Mouse (Mus musculus): ENCODE results near the gene Pigm. TPM values are rescaled to one million over a fixed set of nuclear protein-coding genes. Genes with fewer than 3 reads are reported as not detected.

Pigm gene
- polyA plus RNA-seq, 1 experiment from 2014 or later, result 1.7 TPM

GRCm38 (mm10) chr1:172414231-172414585 lies 37.9 kb downstream of the Pigm start:
- no peak for ATAC-seq (ENCODE audit: insufficient read depth)
- Histone ChIP-seq H3K4me3 (replicated peaks) (no peak overlapping the region), H3K4me1 (replicated peaks) (no peaks in the 10 kb centered on the region), H3K4me2 (no peak overlapping the region), H3K9me3 (replicated peaks) (no peaks in the 10 kb centered on the region), H3K36me3 (replicated peaks) (no peaks in the 10 kb centered on the region), H3K27ac (replicated peaks) (no peak overlapping the region), H3K9ac (no peak overlapping the region), H3K27me3 (no peaks in the 10 kb centered on the region)
- 63% methylated on average over 6 of the region's 6 CpGs for WGBS (ENCODE audit: insufficient replicate concordance)

DNA sequence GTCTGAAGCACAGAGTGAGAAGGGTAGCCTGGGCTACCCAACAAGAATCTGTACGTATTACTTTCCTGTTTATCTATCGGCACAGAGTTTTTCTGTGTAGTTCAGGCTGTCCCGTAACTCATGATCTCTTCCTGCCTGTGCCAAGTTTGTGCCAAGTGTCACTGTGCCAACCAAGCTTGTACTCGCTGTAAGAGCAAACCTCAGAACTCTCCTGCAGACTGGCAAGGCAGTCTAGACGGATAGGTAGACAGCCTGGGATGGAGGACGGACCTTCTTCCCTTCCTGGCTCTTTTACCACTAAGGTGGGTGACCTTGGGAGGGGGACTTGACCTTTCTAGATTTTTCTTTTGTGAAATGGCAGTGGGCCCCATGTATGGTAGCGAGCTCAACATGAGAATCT lies 38.7 kb downstream of the Pigm start:
- no peak overlapping the region for H3K4me2 ChIP-seq
- H3K27ac ChIP-seq (replicated peaks), result no peak overlapping the region
- H3K4me1 ChIP-seq (replicated peaks), result no peaks in the 10 kb centered on the region
- no peak overlapping the region for H3K9ac ChIP-seq
- H3K36me3 ChIP-seq (replicated peaks), result no peaks in the 10 kb centered on the region
- no peaks in the 10 kb centered on the region for H3K9me3 ChIP-seq (replicated peaks)
- WGBS (ENCODE audit: insufficient replicate concordance), result 62% methylated on average over 7 of the region's 7 CpGs
- H3K27me3 ChIP-seq, result no peaks in the 10 kb centered on the region
- no peak overlapping the region for H3K4me3 ChIP-seq (replicated peaks)
- no peak for ATAC-seq (ENCODE audit: insufficient read depth)

DNA sequence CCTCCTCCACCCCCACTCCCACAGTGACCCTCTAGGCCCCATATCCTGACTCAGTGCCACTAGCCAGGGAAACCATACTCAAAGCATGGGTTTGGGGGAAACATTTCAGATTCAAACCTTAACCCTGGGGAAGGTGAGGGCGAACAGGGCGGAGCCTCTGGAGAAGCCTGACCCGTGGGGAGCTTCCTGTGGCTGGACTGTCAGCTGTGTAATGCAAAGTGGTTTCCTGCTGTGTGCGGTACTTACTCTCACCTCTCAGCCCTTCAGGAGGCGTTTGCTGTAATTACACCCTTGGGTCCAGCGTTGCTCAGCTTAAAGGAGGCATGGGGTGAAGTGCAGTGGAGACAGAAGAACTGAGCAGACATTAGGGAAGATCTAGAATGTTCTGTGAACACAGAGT lies 41.8 kb downstream of the Pigm start:
- Histone ChIP-seq H3K4me2 (no peak overlapping the region), H3K27me3 (no peaks in the 10 kb centered on the region), H3K27ac (replicated peaks) (no peak overlapping the region), H3K4me1 (replicated peaks) (no peaks in the 10 kb centered on the region), H3K36me3 (replicated peaks) (no peaks in the 10 kb centered on the region), H3K4me3 (replicated peaks) (no peak overlapping the region), H3K9ac (no peak overlapping the region), H3K9me3 (replicated peaks) (no peaks in the 10 kb centered on the region)
- 11% methylated on average over 6 of the region's 6 CpGs for WGBS (ENCODE audit: insufficient replicate concordance)
- no peak for ATAC-seq (ENCODE audit: insufficient read depth)

DNA sequence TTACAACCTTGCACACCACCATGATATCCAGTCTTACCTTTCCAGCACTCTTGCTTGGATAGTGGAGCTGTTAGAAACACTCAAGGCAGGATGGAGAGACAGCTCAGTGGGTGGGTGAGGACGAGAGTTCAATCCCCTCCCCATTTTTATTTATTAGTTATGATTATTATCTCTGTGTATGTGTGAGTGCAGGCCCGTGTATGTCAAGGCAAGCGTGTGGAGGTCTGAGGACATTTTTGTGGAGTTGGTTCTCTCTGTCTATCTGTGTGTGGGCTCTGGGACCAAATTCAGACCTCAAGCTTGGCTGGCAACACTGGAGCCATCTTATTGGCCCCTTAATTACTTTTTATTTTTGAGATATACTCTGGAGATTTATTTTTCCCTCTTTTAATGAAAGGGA lies 42.3 kb downstream of the Pigm start:
- Histone ChIP-seq H3K27me3 (no peaks in the 10 kb centered on the region), H3K4me2 (no peak overlapping the region), H3K27ac (replicated peaks) (no peak overlapping the region), H3K36me3 (replicated peaks) (no peaks in the 10 kb centered on the region), H3K4me3 (replicated peaks) (no peak overlapping the region), H3K9me3 (replicated peaks) (no peaks in the 10 kb centered on the region), H3K9ac (no peak overlapping the region), H3K4me1 (replicated peaks) (no peaks in the 10 kb centered on the region)
- WGBS (ENCODE audit: insufficient replicate concordance), result 47% methylated on average over 3 of the region's 3 CpGs
- ATAC-seq (ENCODE audit: insufficient read depth), result no peak

- no peaks in the 10 kb centered on the region for H3K9me3 ChIP-seq (replicated peaks)
- H3K27me3 ChIP-seq, result no peaks in the 10 kb centered on the region
- no peak overlapping the region for H3K4me2 ChIP-seq
- no peaks in the 10 kb centered on the region for H3K4me1 ChIP-seq (replicated peaks)
- H3K36me3 ChIP-seq (replicated peaks), result no peaks in the 10 kb centered on the region
- 62% methylated on average over 6 of the region's 6 CpGs for WGBS (ENCODE audit: insufficient replicate concordance)
- ATAC-seq (ENCODE audit: insufficient read depth), result no peak
- no peak overlapping the region for H3K27ac ChIP-seq (replicated peaks)
- H3K4me3 ChIP-seq (replicated peaks), result no peak overlapping the region
- no peak overlapping the region for H3K9ac ChIP-seq
Measured at GRCm38 (mm10) chr1:172420181-172420580, 43.8 kb downstream of the Pigm start.

DNA sequence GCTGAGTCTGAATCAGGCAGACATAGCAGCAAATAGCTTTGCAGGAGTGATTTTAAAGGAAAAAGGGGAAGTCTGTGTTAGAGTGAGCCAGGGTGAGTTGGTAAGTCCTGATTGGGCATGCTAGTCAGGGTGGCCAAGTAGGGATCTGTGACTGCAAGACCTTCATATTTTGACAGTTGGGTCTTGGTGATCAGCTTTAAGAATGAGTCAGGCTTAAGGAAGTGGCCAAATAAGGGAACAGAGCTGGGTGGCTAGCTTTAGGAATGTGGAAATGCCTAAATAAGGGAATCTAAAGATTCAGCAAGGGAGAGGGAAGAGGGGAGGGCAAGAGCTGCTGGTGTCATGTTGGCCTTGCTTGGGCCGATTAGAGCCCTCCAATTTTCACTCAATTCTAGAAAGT lies 47.0 kb downstream of the Pigm start:
- Histone ChIP-seq H3K27me3 (no peaks in the 10 kb centered on the region), H3K27ac (replicated peaks) (no peak overlapping the region), H3K9ac (no peak overlapping the region), H3K36me3 (replicated peaks) (no peaks in the 10 kb centered on the region), H3K4me1 (replicated peaks) (no peaks in the 10 kb centered on the region), H3K4me2 (no peak overlapping the region), H3K4me3 (replicated peaks) (no peak overlapping the region), H3K9me3 (replicated peaks) (no peaks in the 10 kb centered on the region)
- ATAC-seq (ENCODE audit: insufficient read depth), result no peak
- WGBS (ENCODE audit: insufficient replicate concordance), result 23% methylated on average over 1 of the region's 1 CpGs

DNA sequence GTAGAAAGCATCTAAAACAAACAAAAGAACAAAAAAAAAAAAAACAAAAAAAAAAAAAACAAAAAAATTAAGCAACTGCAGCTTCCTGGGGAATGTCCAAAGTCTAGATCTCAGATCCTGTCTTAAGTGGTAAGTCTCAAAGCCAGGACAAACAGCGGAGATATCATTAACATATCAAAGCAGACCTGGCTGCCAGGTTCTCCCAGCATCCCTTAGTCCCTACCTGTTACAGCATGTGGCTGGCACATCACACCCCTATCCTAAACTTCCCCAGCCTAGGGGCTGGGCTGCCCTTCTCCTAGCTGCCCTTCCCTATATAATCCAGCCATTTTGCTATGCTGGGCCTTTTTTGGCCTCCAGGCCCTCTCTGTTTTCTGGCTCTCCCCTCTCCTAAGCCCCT lies 50.1 kb downstream of the Pigm start:
- H3K4me2 ChIP-seq, result no peak overlapping the region
- H3K9ac ChIP-seq, result no peak overlapping the region
- no peaks in the 10 kb centered on the region for H3K4me1 ChIP-seq (replicated peaks)
- no peaks in the 10 kb centered on the region for H3K27me3 ChIP-seq
- WGBS (ENCODE audit: insufficient replicate concordance), result 55% methylated on average over 1 of the region's 1 CpGs
- no peaks in the 10 kb centered on the region for H3K9me3 ChIP-seq (replicated peaks)
- H3K4me3 ChIP-seq (replicated peaks), result no peak overlapping the region
- H3K27ac ChIP-seq (replicated peaks), result no peak overlapping the region
- no peak for ATAC-seq (ENCODE audit: insufficient read depth)
- no peaks in the 10 kb centered on the region for H3K36me3 ChIP-seq (replicated peaks)

DNA sequence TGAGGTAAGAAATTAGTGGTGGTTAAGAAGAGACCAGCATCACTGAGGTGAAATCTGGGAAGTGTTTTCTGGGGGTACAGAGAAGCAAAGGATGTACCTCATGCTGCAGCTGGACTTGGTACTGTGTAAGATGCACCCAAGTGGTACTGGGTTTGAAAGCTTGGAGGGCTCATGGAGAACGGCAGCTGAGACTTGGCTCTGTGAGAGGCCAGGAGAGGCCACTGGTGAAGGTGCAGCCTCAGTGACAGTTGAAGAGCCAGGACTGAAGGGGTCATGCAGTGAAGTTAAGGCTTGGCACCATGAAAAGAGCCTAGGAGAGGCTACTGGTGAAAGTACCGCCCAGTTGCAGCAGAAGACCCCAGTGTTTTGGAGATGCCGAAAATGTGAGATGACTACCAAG lies 51.5 kb downstream of the Pigm start:
- Histone ChIP-seq H3K27me3 (no peaks in the 10 kb centered on the region), H3K36me3 (replicated peaks) (no peaks in the 10 kb centered on the region), H3K4me1 (replicated peaks) (no peaks in the 10 kb centered on the region), H3K9me3 (replicated peaks) (no peaks in the 10 kb centered on the region), H3K27ac (replicated peaks) (no peak overlapping the region), H3K4me2 (no peak overlapping the region), H3K9ac (no peak overlapping the region), H3K4me3 (replicated peaks) (no peak overlapping the region)
- 62% methylated on average over 3 of the region's 3 CpGs for WGBS (ENCODE audit: insufficient replicate concordance)
- ATAC-seq (ENCODE audit: insufficient read depth), result no peak

DNA sequence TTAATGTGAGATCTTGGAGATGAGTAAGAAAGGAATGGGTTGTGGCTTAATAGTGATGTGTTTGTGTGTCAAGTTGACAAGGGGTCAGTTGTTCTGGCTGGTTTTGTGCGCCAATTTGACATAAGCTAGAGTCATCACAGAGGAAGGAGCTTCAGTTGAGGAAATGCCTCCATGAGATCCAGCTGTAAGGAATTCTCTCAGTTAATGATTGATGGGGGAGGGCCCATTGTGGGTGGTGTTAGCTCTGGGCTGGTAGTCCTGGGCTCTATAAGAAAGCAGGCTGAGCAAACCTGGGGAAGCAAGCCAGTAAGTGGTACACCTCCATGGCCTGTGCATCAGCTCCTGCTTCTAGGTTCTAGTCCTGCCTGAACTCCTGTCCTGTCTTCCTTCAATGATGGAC lies 52.3 kb downstream of the Pigm start:
- Histone ChIP-seq H3K9ac (no peak overlapping the region), H3K9me3 (replicated peaks) (no peaks in the 10 kb centered on the region), H3K36me3 (replicated peaks) (no peaks in the 10 kb centered on the region), H3K4me1 (replicated peaks) (no peaks in the 10 kb centered on the region), H3K4me3 (replicated peaks) (no peak overlapping the region), H3K27me3 (no peaks in the 10 kb centered on the region), H3K4me2 (no peak overlapping the region), H3K27ac (replicated peaks) (no peak overlapping the region)
- ATAC-seq (ENCODE audit: insufficient read depth), result no peak
- 55% methylated on average over 1 of the region's 1 CpGs for WGBS (ENCODE audit: insufficient replicate concordance)

DNA sequence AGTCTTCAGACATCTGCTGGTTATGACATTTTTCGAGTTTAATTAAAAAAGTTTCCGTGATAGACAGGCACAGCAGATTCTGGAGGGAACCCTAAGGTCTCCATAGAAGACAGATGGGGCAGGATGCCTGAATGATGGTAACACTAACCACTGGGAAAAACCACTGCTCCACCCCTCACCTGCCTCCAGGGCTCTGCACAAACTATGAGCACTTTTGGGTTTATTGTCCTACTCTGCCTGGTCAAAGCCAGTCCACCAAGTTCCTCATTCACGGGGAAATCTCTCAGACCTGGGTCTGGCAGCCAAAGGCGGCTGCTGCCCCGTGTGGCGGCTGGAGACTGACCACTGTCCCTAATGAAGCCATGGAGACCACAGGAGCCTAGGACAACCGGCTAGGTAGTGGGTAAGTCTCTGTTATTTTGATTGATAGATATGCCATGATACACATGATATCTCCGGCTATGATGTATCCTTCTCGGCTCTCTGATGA lies 54.4 kb downstream of the Pigm start:
- no peak overlapping the region for H3K4me2 ChIP-seq
- no peaks in the 10 kb centered on the region for H3K9me3 ChIP-seq (replicated peaks)
- WGBS (ENCODE audit: insufficient replicate concordance), result 40% methylated on average over 9 of the region's 9 CpGs
- no peaks in the 10 kb centered on the region for H3K27me3 ChIP-seq
- no peak overlapping the region for H3K9ac ChIP-seq
- no peak for ATAC-seq (ENCODE audit: insufficient read depth)
- no peaks in the 10 kb centered on the region for H3K4me1 ChIP-seq (replicated peaks)
- no peak overlapping the region for H3K4me3 ChIP-seq (replicated peaks)
- no peak overlapping the region for H3K27ac ChIP-seq (replicated peaks)
- no peaks in the 10 kb centered on the region for H3K36me3 ChIP-seq (replicated peaks)

DNA sequence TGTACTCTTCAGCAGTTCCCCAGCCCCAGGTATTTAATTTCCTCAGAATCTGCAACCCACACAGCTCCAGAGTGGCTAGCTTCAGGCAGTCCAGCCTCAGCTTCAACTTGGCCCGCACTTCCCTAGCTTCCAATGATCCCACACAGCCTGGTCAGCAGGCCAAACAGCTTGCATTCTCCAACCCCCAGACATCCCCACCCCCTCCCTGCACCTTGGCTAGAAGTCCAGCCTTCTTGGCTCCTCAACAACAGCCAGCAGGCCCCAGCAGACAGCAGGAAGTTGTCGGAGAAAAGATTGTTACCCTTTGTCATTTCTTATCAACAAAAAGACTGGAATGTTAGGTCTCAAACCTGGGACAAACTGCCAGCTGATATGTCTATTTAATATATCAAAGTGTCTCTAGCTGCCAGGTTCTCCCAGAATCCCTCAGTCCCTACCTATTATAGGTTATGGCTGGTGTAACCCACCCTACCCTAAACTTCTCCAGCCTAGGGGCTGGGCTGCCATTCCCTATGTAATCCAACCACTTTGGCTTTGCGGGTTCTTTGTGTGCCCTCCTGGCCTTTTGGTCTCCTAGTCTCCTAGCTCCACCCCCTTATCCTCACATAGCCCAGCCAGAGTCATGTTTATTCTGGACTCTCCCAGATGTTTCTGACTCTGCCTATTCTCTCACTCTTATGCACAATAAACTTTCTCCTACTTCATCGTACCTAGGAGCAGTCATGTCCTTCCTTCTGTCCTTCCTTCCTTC lies 55.7 kb downstream of the Pigm start:
- no peaks in the 10 kb centered on the region for H3K9me3 ChIP-seq (replicated peaks)
- H3K4me1 ChIP-seq (replicated peaks), result no peaks in the 10 kb centered on the region
- 37% methylated on average over 4 of the region's 4 CpGs for whole genome bisulfite sequencing (ENCODE audit: insufficient replicate concordance)
- no peak overlapping the region for H3K9ac ChIP-seq
- H3K36me3 ChIP-seq (replicated peaks), result no peaks in the 10 kb centered on the region
- H3K27ac ChIP-seq (replicated peaks), result no peak overlapping the region
- no peak for ATAC-seq (ENCODE audit: insufficient read depth)
- no peaks in the 10 kb centered on the region for H3K27me3 ChIP-seq
- H3K4me2 ChIP-seq, result no peak overlapping the region
- no peak overlapping the region for H3K4me3 ChIP-seq (replicated peaks)

DNA sequence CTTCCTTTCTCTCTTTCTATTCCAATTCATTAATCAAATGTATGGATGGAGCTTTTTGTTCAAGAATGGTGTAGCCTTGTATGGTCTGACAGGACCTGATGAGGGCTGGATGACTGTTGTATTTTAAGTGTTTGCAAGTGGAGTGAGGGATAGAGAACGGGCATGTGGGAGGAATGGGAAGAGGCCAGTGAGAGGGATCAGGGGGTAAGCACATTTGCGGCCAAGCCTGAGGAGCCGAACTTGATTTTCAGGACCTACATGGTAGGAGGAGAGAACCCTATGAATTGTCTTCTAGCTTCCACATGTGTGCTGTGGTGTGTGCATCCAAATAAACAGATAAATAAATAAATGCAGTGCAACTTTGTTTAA lies 56.2 kb downstream of the Pigm start:
- WGBS (ENCODE audit: insufficient replicate concordance), result 70% methylated on average over 3 of the region's 3 CpGs
- H3K9me3 ChIP-seq (replicated peaks), result no peaks in the 10 kb centered on the region
- no peak overlapping the region for H3K9ac ChIP-seq
- no peaks in the 10 kb centered on the region for H3K27me3 ChIP-seq
- no peak overlapping the region for H3K4me2 ChIP-seq
- no peak overlapping the region for H3K4me3 ChIP-seq (replicated peaks)
- no peak for ATAC-seq (ENCODE audit: insufficient read depth)
- H3K36me3 ChIP-seq (replicated peaks), result no peaks in the 10 kb centered on the region
- no peak overlapping the region for H3K27ac ChIP-seq (replicated peaks)
- no peaks in the 10 kb centered on the region for H3K4me1 ChIP-seq (replicated peaks)
